Mouse (Mus musculus) embryonic facial prominence, embryonic 12.5 days (tissue): ENCODE measurements at regions not wholly inside any gene's neighbourhood (a gene's known extent, or its start where the extent isn't known, plus 50 kb on each side); places are given as distances from the start of the nearest gene placed in this dataset.

Source experiments
- ATAC-seq: fragments of 200-750 bp; cut with Nextera tagmentation; 2 replicates; pipeline ENCODE4 v1.8.0; 2017; ENCODE audit not compliant: insufficient number of reproducible peaks, insufficient read depth, low FRiP score, low TSS enrichment
- H3K27ac ChIP-seq: fragments of 300-500 bp; sonication (generic); 2 replicates; pipeline ENCODE4 v1.5.1; 2016; ENCODE audit warnings: mild to moderate bottlenecking
- H3K27me3 ChIP-seq: fragments of 300-500 bp; sonication (generic); 2 replicates; pipeline ENCODE4 v1.6.1; 2016; ENCODE audit warnings: mild to moderate bottlenecking, moderate library complexity
- H3K36me3 ChIP-seq: fragments of 300-500 bp; sonication (generic); 2 replicates; pipeline ENCODE4 v1.6.1; 2016; ENCODE audit warnings: mild to moderate bottlenecking
- H3K4me1 ChIP-seq: fragments of 300-500 bp; sonication (generic); 2 replicates; pipeline ENCODE4 v1.6.1; 2016
- H3K4me2 ChIP-seq: fragments of 300-500 bp; sonication (generic); replicated peaks from 2 replicates; pipeline ENCODE4 v1.6.1; 2016; ENCODE audit warnings: mild to moderate bottlenecking, moderate library complexity
- H3K4me3 ChIP-seq: fragments of 300-500 bp; sonication (generic); 2 replicates; pipeline ENCODE4 v1.5.1; 2016; ENCODE audit warnings: mild to moderate bottlenecking
- H3K9ac ChIP-seq: fragments of 300-500 bp; sonication (generic); 2 replicates; pipeline ENCODE4 v1.6.1; 2016; ENCODE audit warnings: mild to moderate bottlenecking, moderate library complexity
- H3K9me3 ChIP-seq: fragments of 300-500 bp; sonication (generic); 2 replicates; pipeline ENCODE4 v1.6.1; 2016; ENCODE audit warnings: mild to moderate bottlenecking, moderate library complexity
- WGBS: fragments of 180-500 bp; shearing (Covaris S2); methylation state at CpG from one replicate; pipeline ENCODE4 v1.1.7; 2016; 5-methylcytosine and 5-hydroxymethylcytosine counted together

- WGBS = 81% methylated on average over 4 of the region's 4 CpGs
- Histone ChIP-seq H3K9ac (no peak overlapping the region), H3K27me3 (no peaks in the 10 kb centered on the region), H3K4me2 (no peak overlapping the region), H3K9me3 (no peaks in the 10 kb centered on the region), H3K4me3 (no peak overlapping the region), H3K36me3 (no peaks in the 10 kb centered on the region), H3K27ac (no peak overlapping the region), H3K4me1 (no peaks in the 10 kb centered on the region)
- ATAC-seq = no peak
Measured at GRCm38 (mm10) chr14:66584699-66585098, 575.7 kb upstream of the Gulo start.

DNA sequence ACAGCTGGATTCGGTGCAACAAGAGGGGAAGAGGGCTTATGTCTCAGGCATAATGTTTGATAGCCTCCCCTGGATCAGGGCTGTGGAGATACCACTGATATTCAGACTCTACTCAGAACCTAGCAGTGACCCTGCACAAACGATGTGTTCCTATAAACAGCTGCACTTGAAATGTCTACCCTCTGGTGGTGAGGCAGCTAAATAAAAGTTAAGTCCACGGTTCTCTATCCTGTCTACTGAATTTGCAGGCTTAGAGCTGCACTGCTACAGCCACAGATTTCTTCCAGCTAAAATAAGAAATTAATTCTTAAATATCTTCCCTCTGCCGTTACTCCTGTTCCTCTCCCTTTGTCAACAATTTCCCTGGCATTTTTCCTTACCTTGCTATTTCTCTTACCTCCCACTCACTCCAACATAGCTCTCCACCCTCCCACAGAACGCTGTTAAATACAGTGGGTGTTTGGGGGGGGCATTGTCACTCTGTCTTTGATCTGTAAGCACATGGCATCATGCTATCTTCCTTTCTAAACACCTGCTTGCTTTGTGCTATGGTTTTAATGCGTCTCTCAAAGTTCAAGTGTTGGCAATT lies 571.0 kb upstream of the Gulo start:
- Histone ChIP-seq H3K36me3 (no peaks in the 10 kb centered on the region), H3K4me2 (no peak overlapping the region), H3K27me3 (no peaks in the 10 kb centered on the region), H3K4me3 (no peak overlapping the region), H3K27ac (no peak overlapping the region), H3K9ac (no peak overlapping the region), H3K9me3 (0 out of 2 replicates have a peak, but pooled peaks cover 3% of the 10 kb centered on the region), H3K4me1 (no peaks in the 10 kb centered on the region)
- WGBS = 74% methylated on average over 6 of the region's 6 CpGs
- ATAC-seq = no peak

DNA sequence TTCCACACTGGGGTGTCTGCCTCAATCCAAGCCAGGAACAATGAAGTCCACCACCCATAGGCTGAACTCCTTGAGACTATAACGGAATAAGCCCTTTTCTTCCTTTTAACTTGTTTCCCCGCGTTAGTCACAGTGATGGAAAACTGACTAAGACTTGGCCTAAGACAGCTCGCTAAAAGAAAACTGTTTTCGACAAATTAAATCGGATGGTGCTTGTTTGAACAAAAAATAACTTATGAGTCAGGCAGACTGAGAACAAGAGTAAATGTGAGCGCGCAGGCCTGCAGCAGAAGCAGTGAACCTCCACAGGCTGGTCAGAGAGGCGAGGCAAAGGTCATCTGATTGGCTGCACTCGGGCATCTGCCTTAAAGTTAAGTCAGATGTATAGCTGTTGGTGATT lies 557.6 kb upstream of the Gulo start:
- H3K4me1 ChIP-seq = no peaks in the 10 kb centered on the region
- no peak overlapping the region for H3K4me3 ChIP-seq
- H3K27me3 ChIP-seq = no peaks in the 10 kb centered on the region
- no peak overlapping the region for H3K4me2 ChIP-seq
- no peaks in the 10 kb centered on the region for H3K36me3 ChIP-seq
- WGBS = 76% methylated on average over 10 of the region's 10 CpGs
- no peak overlapping the region for H3K27ac ChIP-seq
- H3K9ac ChIP-seq = no peak overlapping the region
- no peak for ATAC-seq
- no peaks in the 10 kb centered on the region for H3K9me3 ChIP-seq

DNA sequence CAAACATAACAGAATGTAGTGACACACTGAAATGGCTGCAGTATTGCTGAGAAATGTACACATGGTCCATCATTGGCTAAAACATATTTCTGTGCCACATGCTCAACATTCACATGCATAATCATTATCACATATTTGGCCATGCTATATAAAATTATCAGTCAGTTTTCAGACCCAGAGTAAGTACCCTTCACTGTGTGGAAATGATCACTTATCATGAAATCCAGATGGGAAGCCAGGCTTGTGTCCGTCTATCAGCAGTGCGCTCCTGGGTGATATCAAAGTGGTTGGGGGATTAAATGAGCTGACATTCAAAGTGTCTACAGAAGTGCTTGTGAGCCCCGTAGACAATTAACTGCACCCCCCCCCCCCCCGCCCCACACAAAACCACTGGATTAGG lies 553.7 kb upstream of the Gulo start:
- Histone ChIP-seq H3K27ac (no peak overlapping the region), H3K9ac (no peak overlapping the region), H3K4me2 (no peak overlapping the region), H3K4me3 (no peak overlapping the region), H3K4me1 (no peaks in the 10 kb centered on the region), H3K27me3 (no peaks in the 10 kb centered on the region), H3K36me3 (no peaks in the 10 kb centered on the region), H3K9me3 (no peaks in the 10 kb centered on the region)
- no peak for ATAC-seq
- WGBS = 48% methylated on average over 4 of the region's 4 CpGs

GRCm38 (mm10) chr14:66561715-66562114 lies 552.7 kb upstream of the Gulo start:
- Histone ChIP-seq H3K27ac (no peak overlapping the region), H3K9me3 (no peaks in the 10 kb centered on the region), H3K4me3 (no peak overlapping the region), H3K4me1 (no peaks in the 10 kb centered on the region), H3K9ac (no peak overlapping the region), H3K27me3 (no peaks in the 10 kb centered on the region), H3K4me2 (no peak overlapping the region), H3K36me3 (no peaks in the 10 kb centered on the region)
- ATAC-seq = no peak
- WGBS = 69% methylated on average over 3 of the region's 3 CpGs

- H3K4me1 ChIP-seq = no peaks in the 10 kb centered on the region
- no peak overlapping the region for H3K27ac ChIP-seq
- no peak for ATAC-seq
- no peaks in the 10 kb centered on the region for H3K9me3 ChIP-seq
- no peak overlapping the region for H3K4me2 ChIP-seq
- WGBS = 91% methylated on average over 5 of the region's 5 CpGs
- H3K36me3 ChIP-seq = no peaks in the 10 kb centered on the region
- no peak overlapping the region for H3K9ac ChIP-seq
- no peaks in the 10 kb centered on the region for H3K27me3 ChIP-seq
- H3K4me3 ChIP-seq = no peak overlapping the region
Measured at GRCm38 (mm10) chr14:66561042-66561590, 552.1 kb upstream of the Gulo start.

DNA sequence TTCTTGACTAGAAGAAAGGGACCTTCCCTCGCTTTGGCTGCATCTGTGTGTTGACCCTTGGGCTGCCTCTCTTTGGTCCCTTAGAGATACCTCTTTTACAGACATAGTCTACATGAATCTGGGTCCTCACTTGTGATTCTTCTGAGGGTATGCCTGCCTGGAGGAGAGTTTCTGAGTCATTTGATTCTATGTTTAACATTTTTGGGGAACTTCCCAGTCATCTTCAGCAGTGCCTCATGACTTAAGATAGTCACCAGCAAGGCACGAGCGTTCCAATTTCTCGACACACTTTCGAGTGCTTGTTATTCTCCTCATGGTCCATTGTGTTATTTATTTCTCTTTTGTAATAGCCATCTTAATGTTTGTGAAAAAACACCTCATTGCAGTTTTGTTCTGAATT lies 549.4 kb upstream of the Gulo start:
- H3K9me3 ChIP-seq = no peaks in the 10 kb centered on the region
- 91% methylated on average over 5 of the region's 5 CpGs for WGBS
- no peaks in the 10 kb centered on the region for H3K27me3 ChIP-seq
- no peak overlapping the region for H3K4me3 ChIP-seq
- ATAC-seq = no peak
- H3K4me1 ChIP-seq = no peaks in the 10 kb centered on the region
- no peak overlapping the region for H3K27ac ChIP-seq
- H3K36me3 ChIP-seq = no peaks in the 10 kb centered on the region
- H3K9ac ChIP-seq = no peak overlapping the region
- H3K4me2 ChIP-seq = no peak overlapping the region

DNA sequence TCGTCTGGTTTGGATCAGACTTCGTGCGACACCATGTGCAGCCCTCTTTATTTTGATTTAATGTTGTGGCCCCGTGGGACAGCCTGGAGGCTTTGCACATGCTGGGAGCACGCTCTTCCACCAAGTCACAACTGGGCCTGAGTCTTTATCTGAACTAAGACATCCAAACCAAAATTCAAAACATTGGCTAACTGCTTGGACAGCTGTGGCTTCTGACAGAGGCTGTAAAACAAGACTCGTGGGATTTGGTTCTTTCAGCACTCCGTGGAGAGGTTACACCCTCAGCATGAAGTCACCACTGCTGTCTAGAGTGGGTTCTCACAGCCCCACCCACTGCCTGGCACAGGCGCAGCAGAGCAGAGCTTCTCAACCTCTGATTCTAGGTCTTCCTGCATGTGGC lies 548.6 kb upstream of the Gulo start:
- H3K4me3 ChIP-seq = no peak overlapping the region
- H3K4me2 ChIP-seq = no peak overlapping the region
- H3K27me3 ChIP-seq = no peaks in the 10 kb centered on the region
- H3K4me1 ChIP-seq = no peaks in the 10 kb centered on the region
- WGBS = 62% methylated on average over 8 of the region's 8 CpGs
- no peak overlapping the region for H3K9ac ChIP-seq
- H3K36me3 ChIP-seq = no peaks in the 10 kb centered on the region
- H3K27ac ChIP-seq = no peak overlapping the region
- H3K9me3 ChIP-seq = no peaks in the 10 kb centered on the region
- no peak for ATAC-seq

GRCm38 (mm10) chr14:66538498-66538897 lies 529.5 kb upstream of the Gulo start:
- 74% methylated on average over 6 of the region's 6 CpGs for WGBS
- H3K9ac ChIP-seq = no peak overlapping the region
- no peak for ATAC-seq
- H3K36me3 ChIP-seq = no peaks in the 10 kb centered on the region
- no peak overlapping the region for H3K27ac ChIP-seq
- H3K9me3 ChIP-seq = no peaks in the 10 kb centered on the region
- no peak overlapping the region for H3K4me2 ChIP-seq
- H3K4me1 ChIP-seq = no peaks in the 10 kb centered on the region
- H3K4me3 ChIP-seq = no peak overlapping the region
- no peaks in the 10 kb centered on the region for H3K27me3 ChIP-seq

DNA sequence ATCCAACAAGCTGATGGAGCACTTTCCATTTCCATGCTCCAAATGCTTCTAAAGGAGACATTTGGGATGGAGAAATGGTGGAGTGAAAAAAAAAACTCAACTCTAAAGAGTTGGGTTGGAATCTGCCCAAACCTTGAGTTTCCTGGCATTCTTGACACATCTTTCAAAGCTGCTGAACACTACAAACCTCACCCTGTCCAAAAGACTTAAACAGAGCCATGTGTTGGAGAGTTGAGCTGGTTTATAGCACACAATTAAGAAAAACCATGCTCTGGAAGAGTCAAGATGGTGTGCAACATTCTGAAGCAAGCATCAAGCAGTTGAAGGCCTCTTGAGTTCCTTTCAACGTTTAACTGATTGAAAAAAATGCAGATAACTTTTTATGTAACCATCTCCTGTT lies 525.7 kb upstream of the Gulo start:
- no peak overlapping the region for H3K27ac ChIP-seq
- 46% methylated on average over 1 of the region's 1 CpGs for WGBS
- H3K9ac ChIP-seq = no peak overlapping the region
- ATAC-seq = no peak
- H3K4me1 ChIP-seq = no peaks in the 10 kb centered on the region
- no peaks in the 10 kb centered on the region for H3K9me3 ChIP-seq
- no peaks in the 10 kb centered on the region for H3K36me3 ChIP-seq
- no peak overlapping the region for H3K4me3 ChIP-seq
- no peaks in the 10 kb centered on the region for H3K27me3 ChIP-seq
- H3K4me2 ChIP-seq = no peak overlapping the region

DNA sequence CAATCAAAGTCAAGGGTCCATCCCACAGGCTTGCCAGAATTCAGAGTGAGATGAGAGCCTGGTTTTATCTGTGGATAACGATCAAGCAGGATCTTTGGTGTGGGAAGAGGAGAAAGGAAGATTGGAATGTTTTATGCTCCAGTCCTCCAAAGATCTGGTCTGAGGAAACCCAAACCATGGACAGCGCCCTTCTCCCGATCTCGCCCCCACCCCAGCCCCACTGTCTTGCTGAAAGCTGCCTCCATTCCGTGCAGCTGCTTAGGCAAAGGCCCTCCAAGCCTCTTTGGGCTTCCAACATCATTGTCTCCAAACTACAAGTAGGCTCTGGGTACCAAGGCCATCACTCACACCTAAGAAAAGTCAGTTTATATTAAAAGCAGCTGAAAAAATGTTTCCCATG lies 519.1 kb upstream of the Gulo start:
- Histone ChIP-seq H3K4me1 (no peaks in the 10 kb centered on the region), H3K9me3 (no peaks in the 10 kb centered on the region), H3K27me3 (no peaks in the 10 kb centered on the region), H3K4me3 (no peak overlapping the region), H3K4me2 (no peak overlapping the region), H3K27ac (no peak overlapping the region), H3K36me3 (no peaks in the 10 kb centered on the region), H3K9ac (no peak overlapping the region)
- 28% methylated on average over 5 of the region's 5 CpGs for WGBS
- no peak for ATAC-seq

DNA sequence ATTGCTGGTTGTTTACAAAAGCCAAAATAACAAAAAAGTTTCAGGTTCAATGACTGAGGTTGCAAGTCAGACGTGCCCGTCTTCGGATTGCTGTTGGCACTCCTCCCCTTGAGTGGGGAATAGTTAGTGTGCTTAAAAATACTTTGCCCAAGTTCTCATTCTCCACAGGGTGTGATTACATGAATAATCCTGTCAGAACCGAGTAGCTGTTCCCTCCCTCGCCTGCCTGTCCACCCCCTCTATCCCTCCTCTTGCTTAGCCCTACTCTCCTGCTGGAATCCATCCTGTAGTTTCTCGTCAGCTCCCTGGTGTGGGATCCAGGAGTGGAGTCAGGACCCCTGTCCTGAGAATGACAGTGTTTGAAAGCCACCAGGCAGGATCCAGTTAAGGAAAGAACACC lies 518.1 kb upstream of the Gulo start:
- 69% methylated on average over 6 of the region's 6 CpGs for WGBS
- Histone ChIP-seq H3K9me3 (no peaks in the 10 kb centered on the region), H3K4me1 (no peaks in the 10 kb centered on the region), H3K9ac (no peak overlapping the region), H3K36me3 (no peaks in the 10 kb centered on the region), H3K27me3 (no peaks in the 10 kb centered on the region), H3K4me3 (no peak overlapping the region), H3K27ac (no peak overlapping the region), H3K4me2 (no peak overlapping the region)
- no peak for ATAC-seq
